Mouse (Mus musculus) embryonic facial prominence, embryonic 12.5 days (tissue): ENCODE measurements around the gene Ubtd1. TPM values are rescaled to one million over a fixed set of nuclear protein-coding genes. Genes with fewer than 3 reads are reported as not detected.

ENCODE experiments used
- ATAC-seq: fragments of 200-750 bp; cut with Nextera tagmentation; 2 replicates; pipeline ENCODE4 v1.8.0; 2017; ENCODE audit not compliant: insufficient number of reproducible peaks, insufficient read depth, low FRiP score, low TSS enrichment
- H3K27ac ChIP-seq: fragments of 300-500 bp; sonication (generic); 2 replicates; pipeline ENCODE4 v1.5.1; 2016; ENCODE audit warnings: mild to moderate bottlenecking
- H3K27me3 ChIP-seq: fragments of 300-500 bp; sonication (generic); 2 replicates; pipeline ENCODE4 v1.6.1; 2016; ENCODE audit warnings: mild to moderate bottlenecking, moderate library complexity
- H3K36me3 ChIP-seq: fragments of 300-500 bp; sonication (generic); 2 replicates; pipeline ENCODE4 v1.6.1; 2016; ENCODE audit warnings: mild to moderate bottlenecking
- H3K4me1 ChIP-seq: fragments of 300-500 bp; sonication (generic); 2 replicates; pipeline ENCODE4 v1.6.1; 2016
- H3K4me2 ChIP-seq: fragments of 300-500 bp; sonication (generic); replicated peaks from 2 replicates; pipeline ENCODE4 v1.6.1; 2016; ENCODE audit warnings: mild to moderate bottlenecking, moderate library complexity
- H3K4me3 ChIP-seq: fragments of 300-500 bp; sonication (generic); 2 replicates; pipeline ENCODE4 v1.5.1; 2016; ENCODE audit warnings: mild to moderate bottlenecking
- H3K9ac ChIP-seq: fragments of 300-500 bp; sonication (generic); 2 replicates; pipeline ENCODE4 v1.6.1; 2016; ENCODE audit warnings: mild to moderate bottlenecking, moderate library complexity
- H3K9me3 ChIP-seq: fragments of 300-500 bp; sonication (generic); 2 replicates; pipeline ENCODE4 v1.6.1; 2016; ENCODE audit warnings: mild to moderate bottlenecking, moderate library complexity
- WGBS: fragments of 180-500 bp; shearing (Covaris S2); methylation state at CpG from one replicate; pipeline ENCODE4 v1.1.7; 2016; 5-methylcytosine and 5-hydroxymethylcytosine counted together
- polyA plus RNA-seq: library from polyadenylated mRNA; unstranded; fragments of >200 nt; fragmentation: Nextera tagmentation; extraction: Ambion mirVana; gene quantifications from 2 replicates; pipeline ENCODE4 v1.2.1, GENCODE M21; 2016

Ubtd1 gene
- polyA plus RNA-seq, 1 experiment from 2014 or later: 20.3 TPM

GRCm38 (mm10) chr19:42051351-42051750, 69.8 kb downstream of the Ubtd1 start:
- Histone ChIP-seq H3K4me3 (no peak overlapping the region), H3K27me3 (no peaks in the 10 kb centered on the region), H3K36me3 (no peaks in the 10 kb centered on the region), H3K4me1 (no peaks in the 10 kb centered on the region), H3K9me3 (no peaks in the 10 kb centered on the region), H3K9ac (no peak overlapping the region), H3K4me2 (no peak overlapping the region), H3K27ac (no peak overlapping the region)
- WGBS: 81% methylated on average over 3 of the region's 3 CpGs
- ATAC-seq: no peak

- no peak within 1 kb of the TSS for H3K4me3 ChIP-seq
- no peak for ATAC-seq
- no peaks in the 10 kb centered on the region for H3K9me3 ChIP-seq
- H3K27me3 ChIP-seq: no peaks in the 10 kb centered on the region
- no peaks in the 10 kb centered on the region for H3K36me3 ChIP-seq
- WGBS: 67% methylated on average over 4 of the region's 4 CpGs
- H3K27ac ChIP-seq: no peak within 1 kb of the TSS
- H3K9ac ChIP-seq: no peak within 1 kb of the TSS
- no peak within 1 kb of the TSS for H3K4me2 ChIP-seq
- H3K4me1 ChIP-seq: no peaks in the 10 kb centered on the region
Observed at GRCm38 (mm10) chr19:42051948-42052347, 70.4 kb downstream of the Ubtd1 start, which contains the start of gene 4933411K16Rik. Gene 4933411K16Rik (plus strand): TSS chr19:42052248.

- no peak for ATAC-seq
- no peak overlapping the region for H3K4me3 ChIP-seq
- H3K9ac ChIP-seq: no peak overlapping the region
- H3K9me3 ChIP-seq: no peaks in the 10 kb centered on the region
- 82% methylated on average over 6 of the region's 6 CpGs for WGBS
- no peak overlapping the region for H3K27ac ChIP-seq
- no peaks in the 10 kb centered on the region for H3K4me1 ChIP-seq
- no peaks in the 10 kb centered on the region for H3K27me3 ChIP-seq
- no peak overlapping the region for H3K4me2 ChIP-seq
- H3K36me3 ChIP-seq: no peaks in the 10 kb centered on the region
Observed at GRCm38 (mm10) chr19:42054255-42054654, 72.7 kb downstream of the Ubtd1 start.

DNA sequence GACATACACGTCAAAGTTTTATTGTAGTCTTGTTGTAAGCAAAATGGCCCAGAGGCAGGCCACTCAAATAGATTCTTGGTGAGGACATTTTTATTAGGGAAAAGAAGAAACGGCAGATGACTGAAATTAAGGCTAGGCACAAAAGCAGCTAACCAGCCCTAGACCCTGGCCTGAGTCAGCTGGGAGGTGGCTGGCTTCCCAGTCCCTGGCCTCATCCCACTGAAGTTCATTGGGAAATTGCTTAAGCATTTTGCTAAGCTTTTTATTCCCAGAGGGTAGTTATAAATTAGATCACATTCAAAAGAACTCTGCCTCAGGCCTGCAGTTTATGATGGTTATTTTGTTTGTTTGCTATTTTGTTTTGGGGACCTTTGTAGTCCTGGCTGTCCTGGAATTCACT, 74.3 kb downstream of the Ubtd1 start:
- WGBS: 87% methylated on average over 2 of the region's 2 CpGs
- no peak overlapping the region for H3K27ac ChIP-seq
- no peak for ATAC-seq
- H3K27me3 ChIP-seq: no peaks in the 10 kb centered on the region
- no peak overlapping the region for H3K4me2 ChIP-seq
- H3K4me3 ChIP-seq: no peak overlapping the region
- H3K9me3 ChIP-seq: no peaks in the 10 kb centered on the region
- no peaks in the 10 kb centered on the region for H3K36me3 ChIP-seq
- H3K9ac ChIP-seq: no peak overlapping the region
- H3K4me1 ChIP-seq: no peaks in the 10 kb centered on the region

- H3K36me3 ChIP-seq: no peaks in the 10 kb centered on the region
- no peaks in the 10 kb centered on the region for H3K4me1 ChIP-seq
- H3K27ac ChIP-seq: no peak overlapping the region
- no peak for ATAC-seq
- H3K9me3 ChIP-seq: no peaks in the 10 kb centered on the region
- H3K27me3 ChIP-seq: no peaks in the 10 kb centered on the region
- no peak overlapping the region for H3K9ac ChIP-seq
- H3K4me3 ChIP-seq: no peak overlapping the region
- 84% methylated on average over 6 of the region's 6 CpGs for WGBS
- no peak overlapping the region for H3K4me2 ChIP-seq
Observed at GRCm38 (mm10) chr19:42056719-42057409, 75.3 kb downstream of the Ubtd1 start.

- H3K36me3 ChIP-seq: no peaks in the 10 kb centered on the region
- H3K27ac ChIP-seq: no peak overlapping the region
- no peaks in the 10 kb centered on the region for H3K4me1 ChIP-seq
- H3K9me3 ChIP-seq: no peaks in the 10 kb centered on the region
- no peak overlapping the region for H3K4me3 ChIP-seq
- WGBS: 75% methylated on average over 7 of the region's 7 CpGs
- H3K4me2 ChIP-seq: no peak overlapping the region
- ATAC-seq: no peak
- H3K27me3 ChIP-seq: no peaks in the 10 kb centered on the region
- no peak overlapping the region for H3K9ac ChIP-seq
Observed at GRCm38 (mm10) chr19:42058426-42058825, 76.9 kb downstream of the Ubtd1 start.

- H3K9ac ChIP-seq: no peak overlapping the region
- no peak overlapping the region for H3K27ac ChIP-seq
- no peak overlapping the region for H3K4me3 ChIP-seq
- no peaks in the 10 kb centered on the region for H3K27me3 ChIP-seq
- no peak overlapping the region for H3K4me2 ChIP-seq
- no peaks in the 10 kb centered on the region for H3K4me1 ChIP-seq
- no peak for ATAC-seq
- no peaks in the 10 kb centered on the region for H3K36me3 ChIP-seq
- no peaks in the 10 kb centered on the region for H3K9me3 ChIP-seq
- 88% methylated on average over 7 of the region's 7 CpGs for WGBS
Observed at GRCm38 (mm10) chr19:42061443-42061842, 79.9 kb downstream of the Ubtd1 start.

DNA sequence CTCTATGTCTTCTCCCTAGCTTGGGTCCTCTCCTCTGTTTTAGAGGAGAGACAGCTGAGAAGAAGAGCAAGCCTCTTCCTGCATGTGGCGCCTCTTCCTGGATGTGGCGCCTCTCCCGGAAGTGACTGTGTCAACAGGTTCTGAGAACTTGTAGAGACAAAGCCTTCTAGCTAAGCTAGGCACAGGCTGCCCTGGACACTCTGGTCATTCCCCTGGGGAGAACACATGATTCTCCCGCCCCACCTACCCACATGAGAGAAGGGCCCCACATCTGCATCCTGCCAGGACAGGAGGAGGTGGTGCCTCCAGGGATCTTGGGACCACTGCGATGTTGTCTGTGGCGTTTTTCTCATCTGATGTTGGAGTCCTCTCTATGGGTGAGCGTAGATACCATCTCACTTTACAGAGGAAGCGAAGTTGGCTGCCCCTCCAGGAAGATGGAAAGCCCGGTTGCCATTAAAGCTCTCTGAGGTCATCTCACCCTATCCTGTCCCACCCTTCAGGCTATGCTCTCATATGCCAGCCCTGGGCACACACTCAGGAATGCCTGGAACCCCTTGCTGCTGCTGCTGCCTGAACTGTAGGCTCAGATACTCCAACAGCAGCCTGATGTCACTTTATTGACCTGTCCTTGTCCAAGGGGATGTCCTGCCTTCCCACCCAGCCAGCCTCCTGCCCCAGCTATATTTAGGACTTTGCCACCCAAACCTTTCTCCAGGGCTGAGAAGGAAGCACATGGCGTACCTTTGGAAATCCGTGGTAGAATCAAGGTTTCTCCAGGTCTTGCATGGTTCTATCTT, 87.1 kb downstream of the Ubtd1 start:
- Histone ChIP-seq H3K27me3 (no peaks in the 10 kb centered on the region), H3K4me2 (no peak overlapping the region), H3K9me3 (no peaks in the 10 kb centered on the region), H3K4me3 (no peak overlapping the region), H3K27ac (no peak overlapping the region), H3K36me3 (no peaks in the 10 kb centered on the region), H3K4me1 (no peaks in the 10 kb centered on the region), H3K9ac (no peak overlapping the region)
- WGBS: 77% methylated on average over 11 of the region's 11 CpGs
- ATAC-seq: no peak

DNA sequence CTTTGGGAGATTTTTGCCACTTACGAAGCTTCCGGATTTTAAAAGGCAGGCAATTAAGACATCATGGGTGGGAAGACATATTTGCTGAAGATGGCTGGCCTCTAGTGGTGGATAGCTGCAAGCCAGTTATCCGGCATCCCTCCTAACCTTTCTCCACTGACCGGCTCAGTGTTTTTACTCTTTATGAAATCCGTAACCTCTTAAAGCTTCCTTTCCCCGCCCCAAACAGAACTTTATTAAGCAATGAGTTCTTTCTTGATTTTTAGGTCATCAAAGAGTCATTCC, 87.6 kb downstream of the Ubtd1 start:
- H3K9ac ChIP-seq: no peak overlapping the region
- H3K4me1 ChIP-seq: no peaks in the 10 kb centered on the region
- no peaks in the 10 kb centered on the region for H3K27me3 ChIP-seq
- H3K27ac ChIP-seq: no peak overlapping the region
- H3K4me2 ChIP-seq: no peak overlapping the region
- H3K36me3 ChIP-seq: no peaks in the 10 kb centered on the region
- H3K4me3 ChIP-seq: no peak overlapping the region
- ATAC-seq: no peak
- 63% methylated on average over 6 of the region's 6 CpGs for WGBS
- no peaks in the 10 kb centered on the region for H3K9me3 ChIP-seq

GRCm38 (mm10) chr19:42071221-42071620, 89.7 kb downstream of the Ubtd1 start:
- no peak overlapping the region for H3K27ac ChIP-seq
- no peak overlapping the region for H3K9ac ChIP-seq
- H3K27me3 ChIP-seq: no peaks in the 10 kb centered on the region
- H3K9me3 ChIP-seq: no peaks in the 10 kb centered on the region
- H3K36me3 ChIP-seq: peaks cover 17% of the 10 kb centered on the region
- 79% methylated on average over 7 of the region's 7 CpGs for WGBS
- no peak overlapping the region for H3K4me3 ChIP-seq
- no peak overlapping the region for H3K4me2 ChIP-seq
- no peak for ATAC-seq
- no peaks in the 10 kb centered on the region for H3K4me1 ChIP-seq

DNA sequence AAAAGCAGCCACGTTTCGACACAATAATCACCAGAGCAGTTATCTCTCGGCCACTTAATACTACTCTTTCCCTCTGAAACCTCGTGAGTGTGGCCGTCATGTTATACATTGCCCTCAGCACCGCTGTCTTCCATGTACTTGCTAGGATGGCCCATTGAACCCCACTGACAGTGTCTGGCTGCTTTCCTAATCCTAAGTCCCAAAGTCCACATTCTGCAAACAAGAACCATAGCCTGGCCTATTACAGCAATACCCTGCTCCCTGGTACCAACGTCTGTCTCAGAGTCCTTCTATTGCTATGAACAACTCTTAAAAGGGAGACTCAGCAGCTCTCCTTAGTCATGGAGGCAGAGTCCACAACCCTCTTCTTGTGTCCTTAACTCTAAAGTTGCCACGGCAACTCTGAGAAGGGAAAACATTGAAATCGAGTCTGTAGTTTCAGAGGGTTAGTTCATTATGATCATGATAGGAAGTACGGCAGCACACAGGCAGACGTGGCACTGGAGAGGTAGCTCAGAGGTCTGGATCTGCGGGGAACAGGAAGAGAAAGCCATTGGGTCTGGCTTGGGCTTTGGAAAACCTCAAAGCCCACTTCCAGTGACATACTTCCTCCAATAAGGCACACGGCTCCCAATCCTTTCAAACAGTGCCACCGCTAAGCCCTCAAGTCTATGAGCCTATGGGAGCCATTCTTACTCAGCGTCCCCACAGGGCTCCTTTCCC, 90.5 kb downstream of the Ubtd1 start:
- Histone ChIP-seq H3K27ac (no peak overlapping the region), H3K4me2 (no peak overlapping the region), H3K4me3 (no peak overlapping the region), H3K4me1 (no peaks in the 10 kb centered on the region), H3K9ac (no peak overlapping the region), H3K36me3 (peaks cover 17% of the 10 kb centered on the region), H3K27me3 (no peaks in the 10 kb centered on the region), H3K9me3 (no peaks in the 10 kb centered on the region)
- WGBS: 86% methylated on average over 15 of the region's 15 CpGs
- no peak for ATAC-seq

- H3K4me3 ChIP-seq: no peak overlapping the region
- no peak overlapping the region for H3K4me2 ChIP-seq
- ATAC-seq: no peak
Observed at GRCm38 (mm10) chr19:42072802-42073201, 91.2 kb downstream of the Ubtd1 start.

More at GRCm38 (mm10) chr19:42072802-42073201, 91.2 kb downstream of the Ubtd1 start:
- H3K9ac ChIP-seq: no peak overlapping the region
- no peak overlapping the region for H3K27ac ChIP-seq
- H3K9me3 ChIP-seq: no peaks in the 10 kb centered on the region
- H3K4me1 ChIP-seq: no peaks in the 10 kb centered on the region
- H3K27me3 ChIP-seq: no peaks in the 10 kb centered on the region
- 78% methylated on average over 7 of the region's 7 CpGs for WGBS
- peaks cover 22% of the 10 kb centered on the region for H3K36me3 ChIP-seq
